Mouse (Mus musculus): ENCODE results near the gene Commd7. TPM values are rescaled to one million over a fixed set of nuclear protein-coding genes. Genes with fewer than 3 reads are reported as not detected.

Commd7 gene
- polyA plus RNA-seq, 1 experiment from 2014 or later: 73.9 TPM

- no peak overlapping the region for H3K9ac ChIP-seq
- H3K9me3 ChIP-seq: no peaks in the 10 kb centered on the region
- no peak overlapping the region for H3K4me3 ChIP-seq (replicated peaks)
- peak; percentile 31; the same call in 1 of the 2 replicates for ATAC-seq (ENCODE audit: insufficient read depth, low FRiP score, low read depth)
- no peak overlapping the region for H3K27ac ChIP-seq
- H3K4me1 ChIP-seq: peaks cover 11% of the 10 kb centered on the region
- WGBS: 59% methylated on average over 14 of the region's 14 CpGs
- H3K27me3 ChIP-seq (replicated peaks): no peaks in the 10 kb centered on the region
- H3K36me3 ChIP-seq: no peaks in the 10 kb centered on the region
- peak overlapping the region; percentile 26 for H3K4me2 ChIP-seq
Measured at GRCm38 (mm10) chr2:153583641-153584049, 48.9 kb downstream of the Commd7 start.

GRCm38 (mm10) chr2:153582876-153583585 is 49.5 kb downstream of the Commd7 start:
- H3K9me3 ChIP-seq: no peaks in the 10 kb centered on the region
- 0 out of 2 replicates have a peak, but pooled peaks have one; percentile 7 for ATAC-seq (ENCODE audit: insufficient read depth, low FRiP score, low read depth)
- no peaks in the 10 kb centered on the region for H3K27me3 ChIP-seq (replicated peaks)
- no peak overlapping the region for H3K9ac ChIP-seq
- peaks cover 11% of the 10 kb centered on the region for H3K4me1 ChIP-seq
- H3K4me3 ChIP-seq (replicated peaks): no peak overlapping the region
- H3K4me2 ChIP-seq: peak overlapping the region; percentile 26
- WGBS: 54% methylated on average over 15 of the region's 15 CpGs
- H3K27ac ChIP-seq: no peak overlapping the region
- no peaks in the 10 kb centered on the region for H3K36me3 ChIP-seq

- no peak overlapping the region for H3K9ac ChIP-seq
- H3K4me2 ChIP-seq: no peak overlapping the region
- H3K27me3 ChIP-seq (replicated peaks): no peaks in the 10 kb centered on the region
- peaks cover 10% of the 10 kb centered on the region for H3K4me1 ChIP-seq
- H3K4me3 ChIP-seq (replicated peaks): no peak overlapping the region
- no peaks in the 10 kb centered on the region for H3K9me3 ChIP-seq
- no peak overlapping the region for H3K27ac ChIP-seq
- ATAC-seq (ENCODE audit: insufficient read depth, low FRiP score, low read depth): no peak
- H3K36me3 ChIP-seq: no peaks in the 10 kb centered on the region
- WGBS: 76% methylated on average over 7 of the region's 7 CpGs
Measured at GRCm38 (mm10) chr2:153581416-153581815, 51.2 kb downstream of the Commd7 start.

- no peak for ATAC-seq (ENCODE audit: insufficient read depth, low FRiP score, low read depth)
- H3K4me2 ChIP-seq: no peak overlapping the region
- H3K9ac ChIP-seq: no peak overlapping the region
- no peaks in the 10 kb centered on the region for H3K9me3 ChIP-seq
- H3K27ac ChIP-seq: no peak overlapping the region
- no peaks in the 10 kb centered on the region for H3K36me3 ChIP-seq
- H3K27me3 ChIP-seq (replicated peaks): no peaks in the 10 kb centered on the region
- H3K4me3 ChIP-seq (replicated peaks): no peak overlapping the region
- peaks cover 7% of the 10 kb centered on the region; the same call in 1 of the 2 replicates for H3K4me1 ChIP-seq
- 72% methylated on average over 4 of the region's 4 CpGs for WGBS
Measured at GRCm38 (mm10) chr2:153580458-153580985, 52.1 kb downstream of the Commd7 start.

- WGBS: 89% methylated on average over 3 of the region's 3 CpGs
- no peak overlapping the region for H3K4me2 ChIP-seq
- no peak for ATAC-seq (ENCODE audit: insufficient read depth, low FRiP score, low read depth)
Measured at GRCm38 (mm10) chr2:153580042-153580441, 52.5 kb downstream of the Commd7 start.

GRCm38 (mm10) chr2:153577122-153577521 is 55.5 kb downstream of the Commd7 start:
- no peak overlapping the region for H3K4me2 ChIP-seq
- no peaks in the 10 kb centered on the region for H3K9me3 ChIP-seq
- H3K36me3 ChIP-seq: no peaks in the 10 kb centered on the region
- no peaks in the 10 kb centered on the region for H3K27me3 ChIP-seq (replicated peaks)
- WGBS: 47% methylated on average over 4 of the region's 4 CpGs
- H3K9ac ChIP-seq: no peak overlapping the region
- 0 out of 2 replicates have a peak, but pooled peaks cover 3% of the 10 kb centered on the region for H3K4me1 ChIP-seq
- H3K27ac ChIP-seq: no peak overlapping the region
- ATAC-seq (ENCODE audit: insufficient read depth, low FRiP score, low read depth): peak; percentile 70; the same call in 1 of the 2 replicates
- H3K4me3 ChIP-seq (replicated peaks): no peak overlapping the region

More at GRCm38 (mm10) chr2:153580042-153580441, 52.5 kb downstream of the Commd7 start:
- Histone ChIP-seq H3K4me1 (peaks cover 7% of the 10 kb centered on the region; the same call in 1 of the 2 replicates), H3K9me3 (no peaks in the 10 kb centered on the region), H3K27ac (no peak overlapping the region), H3K36me3 (no peaks in the 10 kb centered on the region), H3K9ac (no peak overlapping the region), H3K4me3 (replicated peaks) (no peak overlapping the region), H3K27me3 (replicated peaks) (no peaks in the 10 kb centered on the region)

- 59% methylated on average over 3 of the region's 3 CpGs for WGBS
- no peak for ATAC-seq (ENCODE audit: insufficient read depth, low FRiP score, low read depth)
Measured at GRCm38 (mm10) chr2:153576150-153576549, 56.4 kb downstream of the Commd7 start.

GRCm38 (mm10) chr2:153575554-153575953 is 57.0 kb downstream of the Commd7 start:
- no peak overlapping the region for H3K4me3 ChIP-seq (replicated peaks)
- 54% methylated on average over 6 of the region's 6 CpGs for WGBS
- no peaks in the 10 kb centered on the region for H3K36me3 ChIP-seq
- H3K27ac ChIP-seq: no peak overlapping the region
- H3K9me3 ChIP-seq: no peaks in the 10 kb centered on the region
- no peak overlapping the region for H3K4me2 ChIP-seq
- H3K27me3 ChIP-seq (replicated peaks): no peaks in the 10 kb centered on the region
- H3K9ac ChIP-seq: no peak overlapping the region
- 0 out of 2 replicates have a peak, but pooled peaks cover 3% of the 10 kb centered on the region for H3K4me1 ChIP-seq
- ATAC-seq (ENCODE audit: insufficient read depth, low FRiP score, low read depth): no peak

More at GRCm38 (mm10) chr2:153576150-153576549, 56.4 kb downstream of the Commd7 start:
- Histone ChIP-seq H3K4me3 (replicated peaks) (no peak overlapping the region), H3K36me3 (no peaks in the 10 kb centered on the region), H3K9ac (no peak overlapping the region), H3K9me3 (no peaks in the 10 kb centered on the region), H3K4me1 (0 out of 2 replicates have a peak, but pooled peaks cover 3% of the 10 kb centered on the region), H3K27me3 (replicated peaks) (no peaks in the 10 kb centered on the region), H3K27ac (no peak overlapping the region), H3K4me2 (no peak overlapping the region)

GRCm38 (mm10) chr2:153573101-153573500 is 59.5 kb downstream of the Commd7 start:
- ATAC-seq (ENCODE audit: insufficient read depth, low FRiP score, low read depth): no peak
- H3K4me1 ChIP-seq: 0 out of 2 replicates have a peak, but pooled peaks cover 3% of the 10 kb centered on the region
- H3K4me2 ChIP-seq: no peak overlapping the region
- H3K4me3 ChIP-seq (replicated peaks): no peak overlapping the region
- H3K27me3 ChIP-seq (replicated peaks): no peaks in the 10 kb centered on the region
- H3K9ac ChIP-seq: no peak overlapping the region
- H3K9me3 ChIP-seq: no peaks in the 10 kb centered on the region
- H3K36me3 ChIP-seq: no peaks in the 10 kb centered on the region
- no peak overlapping the region for H3K27ac ChIP-seq
- whole genome bisulfite sequencing: 85% methylated on average over 9 of the region's 9 CpGs

GRCm38 (mm10) chr2:153568541-153568940 is 64.0 kb downstream of the Commd7 start:
- Histone ChIP-seq H3K4me1 (no peaks in the 10 kb centered on the region), H3K27me3 (replicated peaks) (no peaks in the 10 kb centered on the region), H3K27ac (no peak overlapping the region), H3K36me3 (no peaks in the 10 kb centered on the region), H3K4me3 (replicated peaks) (no peak overlapping the region), H3K9me3 (no peaks in the 10 kb centered on the region), H3K9ac (no peak overlapping the region), H3K4me2 (no peak overlapping the region)
- ATAC-seq (ENCODE audit: insufficient read depth, low FRiP score, low read depth): peak; percentile 81; the same call in 1 of the 2 replicates
- 93% methylated on average over 6 of the region's 6 CpGs for WGBS

GRCm38 (mm10) chr2:153568013-153568412 is 64.6 kb downstream of the Commd7 start:
- H3K4me2 ChIP-seq: no peak overlapping the region
- H3K9me3 ChIP-seq: no peaks in the 10 kb centered on the region
- no peaks in the 10 kb centered on the region for H3K4me1 ChIP-seq
- H3K36me3 ChIP-seq: no peaks in the 10 kb centered on the region
- H3K27me3 ChIP-seq (replicated peaks): no peaks in the 10 kb centered on the region
- H3K27ac ChIP-seq: no peak overlapping the region
- no peak overlapping the region for H3K4me3 ChIP-seq (replicated peaks)
- H3K9ac ChIP-seq: no peak overlapping the region
- 70% methylated on average over 4 of the region's 4 CpGs for whole genome bisulfite sequencing
- no peak for ATAC-seq (ENCODE audit: insufficient read depth, low FRiP score, low read depth)

All from stomach, embryonic 15.5 days (tissue).